Mouse (Mus musculus): ENCODE data around the gene Atg4a-ps. TPM values are rescaled to one million over a fixed set of nuclear protein-coding genes. Genes with fewer than 3 reads are reported as not detected.

Gene Atg4a-ps
- total and polyA plus RNA-seq, 3 experiments = 1.9 TPM; not detected in 2

- WGBS = 53% methylated on average over 1 of the region's 1 CpGs
- Histone ChIP-seq H3K4me1 (ENCODE audit: control insufficient read depth, insufficient read depth, low read length) (peaks cover 1% of the 10 kb centered on the region; the same call in 1 of the 2 replicates), H3K9ac (ENCODE audit: low read depth, low read length) (no peak overlapping the region), H3K36me3 (ENCODE audit: control insufficient read depth, insufficient read depth, low read length) (no peaks in the 10 kb centered on the region), H3K27me3 (ENCODE audit: control insufficient read depth, insufficient read depth, low read length) (no peaks in the 10 kb centered on the region), H3K79me2 (replicated peaks; ENCODE audit: control insufficient read depth, insufficient read depth, low read length) (no peaks in the 10 kb centered on the region), H3K4me3 (no peak overlapping the region), H3K27ac (no peak overlapping the region)
- no peak for TF ChIP-seq CTCF (IDR thresholded peaks at IDR 0.05)
- TF ChIP-seq EP300 (IDR thresholded peaks at IDR 0.05; ENCODE audit: insufficient read depth, low read depth, low read length) = no peak
- no peak for TF ChIP-seq POLR2A (IDR thresholded peaks at IDR 0.05; ENCODE audit: insufficient read depth, low read depth, low read length)
- intact Hi-C loops (cut with DNase I) = no loop called here
- DNase-seq = no peak
These were observed 44.3 kb downstream of the Atg4a-ps start for GRCm38 (mm10) chr3:103601561-103601960.

DNA sequence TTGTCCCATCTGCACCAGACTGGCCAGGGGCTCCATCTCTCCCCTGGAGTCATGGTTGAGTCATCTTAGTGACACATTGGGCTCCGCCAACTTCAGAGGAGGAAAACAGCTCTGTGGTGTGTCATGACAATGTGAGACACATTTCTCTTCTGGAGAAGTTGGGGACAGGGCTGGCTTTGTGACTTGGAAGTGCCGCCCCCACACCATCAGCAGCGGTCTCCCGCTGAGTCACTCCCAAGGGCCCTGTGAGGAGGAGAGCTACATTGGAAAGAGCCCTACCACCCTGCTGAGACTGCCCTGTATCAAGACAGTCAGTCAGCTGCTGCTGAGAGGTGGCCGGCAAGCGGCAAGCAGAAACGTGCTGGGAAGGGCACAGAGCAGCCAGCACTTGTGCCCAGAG lies 44.9 kb downstream of the Atg4a-ps start:
- 33% methylated on average over 7 of the region's 7 CpGs for WGBS
- H3K27ac ChIP-seq = no peak overlapping the region

DNA sequence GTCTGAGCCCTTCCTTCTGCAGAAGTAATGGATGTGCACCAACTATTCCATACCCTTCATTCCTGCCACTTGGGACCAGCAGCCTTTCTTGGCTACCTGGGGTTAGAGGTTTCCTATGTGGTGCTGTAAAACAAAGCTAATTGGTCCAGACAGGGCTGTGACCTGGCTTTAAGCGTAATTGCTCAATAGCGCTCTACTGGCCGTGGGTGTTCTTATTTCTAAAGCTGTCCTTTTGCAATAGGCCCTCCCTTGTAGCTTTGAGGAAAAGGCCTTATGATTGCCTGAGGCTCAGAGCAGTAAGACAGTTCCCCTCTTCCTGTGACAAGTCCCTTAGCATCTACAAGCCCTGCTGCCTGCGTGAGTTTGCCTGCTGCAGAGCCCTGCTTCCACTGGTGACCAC lies 48.3 kb downstream of the Atg4a-ps start:
- DNase-seq = no peak
- H3K36me3 ChIP-seq (ENCODE audit: control insufficient read depth, insufficient read depth, low read length) = no peaks in the 10 kb centered on the region
- H3K79me2 ChIP-seq (replicated peaks; ENCODE audit: control insufficient read depth, insufficient read depth, low read length) = no peaks in the 10 kb centered on the region
- no peak for TF ChIP-seq CTCF (IDR thresholded peaks at IDR 0.05)
- TF ChIP-seq EP300 (IDR thresholded peaks at IDR 0.05; ENCODE audit: insufficient read depth, low read depth, low read length) = no peak
- TF ChIP-seq POLR2A (IDR thresholded peaks at IDR 0.05; ENCODE audit: insufficient read depth, low read depth, low read length) = no peak
- H3K27me3 ChIP-seq (ENCODE audit: control insufficient read depth, insufficient read depth, low read length) = no peaks in the 10 kb centered on the region
- no peak overlapping the region for H3K9ac ChIP-seq (ENCODE audit: low read depth, low read length)
- intact Hi-C loops (cut with DNase I) = no loop called here
- peaks cover 4% of the 10 kb centered on the region for H3K4me1 ChIP-seq (ENCODE audit: control insufficient read depth, insufficient read depth, low read length)
- H3K4me3 ChIP-seq = no peak overlapping the region
- 86% methylated on average over 4 of the region's 4 CpGs for WGBS
- H3K27ac ChIP-seq = no peak overlapping the region

More for the DNA sequence above, 44.9 kb downstream of the Atg4a-ps start:
- intact Hi-C loops (cut with DNase I) = no loop called here
- DNase-seq = peak in 1 of 2 experiments; percentile 36
- Histone ChIP-seq H3K27me3 (ENCODE audit: control insufficient read depth, insufficient read depth, low read length) (no peaks in the 10 kb centered on the region), H3K36me3 (ENCODE audit: control insufficient read depth, insufficient read depth, low read length) (no peaks in the 10 kb centered on the region), H3K9ac (ENCODE audit: low read depth, low read length) (no peak overlapping the region), H3K79me2 (replicated peaks; ENCODE audit: control insufficient read depth, insufficient read depth, low read length) (no peaks in the 10 kb centered on the region), H3K4me3 (no peak overlapping the region), H3K4me1 (ENCODE audit: control insufficient read depth, insufficient read depth, low read length) (peaks cover 1% of the 10 kb centered on the region; the same call in 1 of the 2 replicates)
- no peak for TF ChIP-seq EP300 (IDR thresholded peaks at IDR 0.05; ENCODE audit: insufficient read depth, low read depth, low read length)
- 0 out of 2 replicates have a peak, but pooled peaks have one; percentile 24 for TF ChIP-seq POLR2A (IDR thresholded peaks at IDR 0.05; ENCODE audit: insufficient read depth, low read depth, low read length)
- no peak for TF ChIP-seq CTCF (IDR thresholded peaks at IDR 0.05)

GRCm38 (mm10) chr3:103595271-103595810 lies 50.5 kb downstream of the Atg4a-ps start:
- no peak overlapping the region for H3K27ac ChIP-seq
- H3K4me1 ChIP-seq (ENCODE audit: control insufficient read depth, insufficient read depth, low read length) = peaks cover 3% of the 10 kb centered on the region; the same call in 1 of the 2 replicates
- WGBS = 81% methylated on average over 7 of the region's 7 CpGs
- intact Hi-C loops (cut with DNase I) = no loop called here
- no peak overlapping the region for H3K4me3 ChIP-seq
- H3K79me2 ChIP-seq (replicated peaks; ENCODE audit: control insufficient read depth, insufficient read depth, low read length) = no peaks in the 10 kb centered on the region
- H3K36me3 ChIP-seq (ENCODE audit: control insufficient read depth, insufficient read depth, low read length) = no peaks in the 10 kb centered on the region
- TF ChIP-seq CTCF (IDR thresholded peaks at IDR 0.05) (no peak), POLR2A (IDR thresholded peaks at IDR 0.05; ENCODE audit: insufficient read depth, low read depth, low read length) (no peak), EP300 (IDR thresholded peaks at IDR 0.05; ENCODE audit: insufficient read depth, low read depth, low read length) (no peak)
- no peak overlapping the region for H3K9ac ChIP-seq (ENCODE audit: low read depth, low read length)
- DNase-seq = no peak
- H3K27me3 ChIP-seq (ENCODE audit: control insufficient read depth, insufficient read depth, low read length) = no peaks in the 10 kb centered on the region

Small RNA genes lying within 50 kb of the gene (microRNA-seq; reads per million reads assigned to microRNA genes)
- gene Gm25325 = 0 reads per million in 2 experiments

Other genes with a start within 250 kb of the Atg4a-ps start
- under 1 TPM in 1 of 2 experiments, not detected in 1; 0.05 TPM for gene Syt6, start 70.8 kb downstream of the Atg4a-ps start, total RNA-seq (2021)
- gene Syt6, start 70.8 kb downstream of the Atg4a-ps start, polyA plus RNA-seq (2012; rRNA removed) = not detected in 2 replicates
- gene Olfml3, start 91.9 kb upstream of the Atg4a-ps start, total RNA-seq (2021) = 1 to 10 TPM; 5.7 to 6.0 TPM
- 11.7 and 12.8 TPM in 2 replicates for gene Olfml3, start 91.9 kb upstream of the Atg4a-ps start, polyA plus RNA-seq (2012; rRNA removed)
- gene Gm10964, start 93.3 kb upstream of the Atg4a-ps start, total RNA-seq (2021) = not detected
- gene Gm10964, start 93.3 kb upstream of the Atg4a-ps start, polyA plus RNA-seq (2012; rRNA removed) = not detected in 2 replicates
- 100 to 1,000 TPM in 1 of 2 experiments, 10 to 100 TPM in 1; 98.1 to 109 TPM for gene Hipk1, start 145.5 kb upstream of the Atg4a-ps start, total RNA-seq (2021)
- gene Hipk1, start 145.5 kb upstream of the Atg4a-ps start, polyA plus RNA-seq (2012; rRNA removed) = 50.8 and 61.5 TPM in 2 replicates
- gene Dclre1b, start 163.4 kb upstream of the Atg4a-ps start, total RNA-seq (2021) = 10 to 100 TPM; 10.7 to 12.0 TPM
- gene Dclre1b, start 163.4 kb upstream of the Atg4a-ps start, polyA plus RNA-seq (2012; rRNA removed) = 6.9 and 7.4 TPM in 2 replicates
- gene Ap4b1, start 163.5 kb upstream of the Atg4a-ps start, total RNA-seq (2021) = 10 to 100 TPM; 14.8 to 17.7 TPM
- gene Ap4b1, start 163.5 kb upstream of the Atg4a-ps start, polyA plus RNA-seq (2012; rRNA removed) = 14.6 and 25.0 TPM in 2 replicates
- under 1 TPM in 1 of 2 experiments, not detected in 1; 0.10 TPM for gene Gm43064, start 163.5 kb upstream of the Atg4a-ps start, total RNA-seq (2021)
- not detected in 2 replicates for gene Gm43064, start 163.5 kb upstream of the Atg4a-ps start, polyA plus RNA-seq (2012; rRNA removed)
- not detected for gene Bcl2l15, start 186.5 kb upstream of the Atg4a-ps start, total RNA-seq (2021)
- not detected in 2 replicates for gene Bcl2l15, start 186.5 kb upstream of the Atg4a-ps start, polyA plus RNA-seq (2012; rRNA removed)
- gene Ptpn22, start 213.7 kb upstream of the Atg4a-ps start, total RNA-seq (2021) = 1 to 10 TPM in 1 of 2 experiments, under 1 TPM in 1; 0.68 to 1.0 TPM
- 1.2 and 1.8 TPM in 2 replicates for gene Ptpn22, start 213.7 kb upstream of the Atg4a-ps start, polyA plus RNA-seq (2012; rRNA removed)

Measured in heart, adult 2 months (tissue).